Comparison of ENCODE assay signal across 24 mouse cellular contexts in genomic region chr19:28376401-28376800, GRCm38 (mm10).
DNase-seq lines count a peak whose midpoint lies in the region; ATAC-seq and TF ChIP-seq lines count a peak whose summit lies in the region.
"Had no signal": no experiment of that assay in that cellular context is flagged by ENCODE, and none has a peak within 500 bp of the region (broad histone marks: within the 10 kb centered on the region; RNA-seq: fewer than 3 reads in every experiment).

No protein-coding gene starts in this region.

- no peak for DNase-seq in hindbrain, embryonic 10.5 days (ENCODE audit: low spot score)
- no peak for DNase-seq in hindbrain, embryonic 14.5 days (ENCODE audit: low spot score)
- DNase-seq in lung, embryonic 14.5 days, result peak; percentile 9
- no peak for DNase-seq in lung, postnatal 4 days
- DNase-seq in brain, embryonic 14.5 days (ENCODE audit: low read depth), result peak; percentile 48
- DNase-seq in kidney, adult 11 months, result no peak
- DNase-seq in thymus, postnatal 4 days, result no peak
- DNase-seq: B cell, adult 2 months; cerebellum, adult 9-11 months; kidney, postnatal 4 days; liver had no signal

- WGBS in hindbrain, embryonic 10.5 days, result 86% methylated on average over 1 of the region's 1 CpGs
- 71% methylated on average over 1 of the region's 1 CpGs for WGBS in hindbrain, embryonic 14.5 days
- WGBS in lung, embryonic 14.5 days, result 67% methylated on average over 1 of the region's 1 CpGs
- WGBS in limb, embryonic 15.5 days, result 29% methylated on average over 1 of the region's 1 CpGs

- no peak for TF ChIP-seq POLR2A in brain, embryonic 14.5 days (IDR thresholded peaks at IDR 0.05; ENCODE audit: borderline replicate concordance, extremely low read depth, insufficient read depth, insufficient read length, poor library complexity, severe bottlenecking)

- no peak overlapping the region for H3K4me2 ChIP-seq in hindbrain, embryonic 14.5 days (replicated peaks)
- H3K4me2 ChIP-seq in lung, embryonic 14.5 days, result no peak overlapping the region
- H3K4me2 ChIP-seq in limb, embryonic 15.5 days, result no peak overlapping the region
- H3K4me2 ChIP-seq: embryonic facial prominence, embryonic 12.5 days; forebrain, embryonic 15.5 days; heart, embryonic 12.5 days; hindbrain, embryonic 12.5 days; kidney, embryonic 15.5 days; liver, embryonic 15.5 days; neural tube, embryonic 15.5 days had no signal

- ATAC-seq in hindbrain, embryonic 14.5 days (ENCODE audit: low FRiP score), result no peak
- ATAC-seq in lung, embryonic 14.5 days (ENCODE audit: insufficient read depth), result no peak
- ATAC-seq in limb, embryonic 15.5 days (ENCODE audit: insufficient number of reproducible peaks, low FRiP score, low TSS enrichment, low read depth), result no peak
- ATAC-seq: forebrain, embryonic 15.5 days; inflammation-experienced regulatory T-cells, adult 6 months; midbrain, embryonic 16.5 days had no signal

- peaks cover 4% of the 10 kb centered on the region; the same call in 1 of the 2 replicates for H3K27me3 ChIP-seq in hindbrain, embryonic 10.5 days (ENCODE audit: insufficient read depth, poor library complexity, severe bottlenecking)
- 0 out of 2 replicates have a peak, but pooled peaks cover 3% of the 10 kb centered on the region for H3K27me3 ChIP-seq in hindbrain, embryonic 14.5 days (ENCODE audit: control insufficient read depth, insufficient read depth, low read length)
- no peaks in the 10 kb centered on the region for H3K27me3 ChIP-seq in lung, embryonic 14.5 days (ENCODE audit: insufficient read depth, low read length)
- H3K27me3 ChIP-seq in limb, embryonic 15.5 days, result no peaks in the 10 kb centered on the region
- H3K27me3 ChIP-seq: CH12.LX; embryonic facial prominence, embryonic 12.5 days; forebrain, embryonic 15.5 days; heart, embryonic 12.5 days; hindbrain, embryonic 12.5 days; kidney, embryonic 15.5 days; liver, embryonic 15.5 days; neural tube, embryonic 15.5 days had no signal

- H3K9ac ChIP-seq in hindbrain, embryonic 14.5 days, result no peak overlapping the region
- no peak overlapping the region for H3K9ac ChIP-seq in lung, embryonic 14.5 days
- no peak overlapping the region for H3K9ac ChIP-seq in limb, embryonic 15.5 days
- H3K9ac ChIP-seq: embryonic facial prominence, embryonic 12.5 days; forebrain, embryonic 15.5 days; heart, embryonic 12.5 days; hindbrain, embryonic 12.5 days; kidney, embryonic 15.5 days; liver, embryonic 15.5 days; neural tube, embryonic 15.5 days had no signal

- no peaks in the 10 kb centered on the region for H3K9me3 ChIP-seq in hindbrain, embryonic 10.5 days
- no peaks in the 10 kb centered on the region for H3K9me3 ChIP-seq in hindbrain, embryonic 14.5 days (ENCODE audit: control insufficient read depth, low read length)
- no peaks in the 10 kb centered on the region for H3K9me3 ChIP-seq in lung, embryonic 14.5 days (ENCODE audit: low read depth, low read length)
- no peaks in the 10 kb centered on the region for H3K9me3 ChIP-seq in limb, embryonic 15.5 days
- H3K9me3 ChIP-seq: embryonic facial prominence, embryonic 12.5 days; forebrain, embryonic 15.5 days; G1E; heart, embryonic 12.5 days; hindbrain, embryonic 12.5 days; kidney, embryonic 15.5 days; liver, embryonic 15.5 days; neural tube, embryonic 15.5 days had no signal

- 0 out of 2 replicates have a peak overlapping the region, but pooled peaks have one; percentile 40 for H3K27ac ChIP-seq in hindbrain, embryonic 10.5 days
- H3K27ac ChIP-seq in hindbrain, embryonic 14.5 days, result no peak overlapping the region
- no peak overlapping the region for H3K27ac ChIP-seq in lung, embryonic 14.5 days (ENCODE audit: low read depth)
- peak overlapping the region; percentile 28; the same call in 1 of the 2 replicates for H3K27ac ChIP-seq in limb, embryonic 15.5 days
- H3K27ac ChIP-seq: embryonic facial prominence, embryonic 12.5 days; forebrain, embryonic 15.5 days; hindbrain, embryonic 12.5 days; kidney, embryonic 15.5 days; liver, embryonic 15.5 days; macrophage; neural tube, embryonic 15.5 days had no signal

- TF ChIP-seq CTCF in lung, embryonic 14.5 days (IDR thresholded peaks at IDR 0.05; ENCODE audit: low read depth), result no peak
- TF ChIP-seq CTCF in brain, embryonic 14.5 days (IDR thresholded peaks at IDR 0.05; ENCODE audit: borderline replicate concordance, extremely low read depth, insufficient read depth, insufficient read length), result no peak

- H3K36me3 ChIP-seq in hindbrain, embryonic 10.5 days, result no peaks in the 10 kb centered on the region
- no peaks in the 10 kb centered on the region for H3K36me3 ChIP-seq in hindbrain, embryonic 14.5 days (replicated peaks; ENCODE audit: control insufficient read depth, insufficient read depth)
- H3K36me3 ChIP-seq in lung, embryonic 14.5 days (ENCODE audit: insufficient read depth), result no peaks in the 10 kb centered on the region
- no peaks in the 10 kb centered on the region for H3K36me3 ChIP-seq in limb, embryonic 15.5 days
- H3K36me3 ChIP-seq: embryonic facial prominence, embryonic 12.5 days; forebrain, embryonic 15.5 days; G1E; heart, embryonic 12.5 days; hindbrain, embryonic 12.5 days; kidney, embryonic 15.5 days; liver, embryonic 15.5 days; neural tube, embryonic 15.5 days had no signal

- no peak overlapping the region for H3K4me3 ChIP-seq in hindbrain, embryonic 10.5 days
- no peak overlapping the region for H3K4me3 ChIP-seq in hindbrain, embryonic 14.5 days (replicated peaks; ENCODE audit: low read length)
- H3K4me3 ChIP-seq in lung, embryonic 14.5 days (ENCODE audit: low read depth, low read length), result no peak overlapping the region
- H3K4me3 ChIP-seq in limb, embryonic 15.5 days, result no peak overlapping the region
- H3K4me3 ChIP-seq: embryonic facial prominence, embryonic 12.5 days; forebrain, embryonic 15.5 days; heart, embryonic 12.5 days; hindbrain, embryonic 12.5 days; kidney, embryonic 15.5 days; liver, embryonic 15.5 days; neural tube, embryonic 15.5 days had no signal

- peaks cover 36% of the 10 kb centered on the region for H3K4me1 ChIP-seq in hindbrain, embryonic 10.5 days (replicated peaks)
- H3K4me1 ChIP-seq in hindbrain, embryonic 14.5 days (replicated peaks; ENCODE audit: control insufficient read depth, insufficient read depth, low read length), result no peaks in the 10 kb centered on the region; the same call in 1 of the 2 replicates
- no peaks in the 10 kb centered on the region; the same call in 1 of the 2 replicates for H3K4me1 ChIP-seq in lung, embryonic 14.5 days (ENCODE audit: insufficient read depth)
- H3K4me1 ChIP-seq in limb, embryonic 15.5 days, result peaks cover 11% of the 10 kb centered on the region
- H3K4me1 ChIP-seq: heart, embryonic 12.5 days; liver, embryonic 15.5 days had no signal

Comparison
In these comparisons a context has a peak if more than half of its experiments do, and no peak if none do; other contexts are left out.
1. DNase-seq: peak in lung, embryonic 14.5 days (single experiment) and brain, embryonic 14.5 days (single experiment); none in hindbrain, embryonic 10.5 days (single experiment), hindbrain, embryonic 14.5 days (single experiment), lung, postnatal 4 days (0 of 2), kidney, adult 11 months (single experiment) and thymus, postnatal 4 days (single experiment).
2. H3K27ac ChIP-seq: peak in hindbrain, embryonic 10.5 days (single experiment) and limb, embryonic 15.5 days (single experiment); none in hindbrain, embryonic 14.5 days (single experiment) and lung, embryonic 14.5 days (single experiment).